In the genomic region with DNA sequence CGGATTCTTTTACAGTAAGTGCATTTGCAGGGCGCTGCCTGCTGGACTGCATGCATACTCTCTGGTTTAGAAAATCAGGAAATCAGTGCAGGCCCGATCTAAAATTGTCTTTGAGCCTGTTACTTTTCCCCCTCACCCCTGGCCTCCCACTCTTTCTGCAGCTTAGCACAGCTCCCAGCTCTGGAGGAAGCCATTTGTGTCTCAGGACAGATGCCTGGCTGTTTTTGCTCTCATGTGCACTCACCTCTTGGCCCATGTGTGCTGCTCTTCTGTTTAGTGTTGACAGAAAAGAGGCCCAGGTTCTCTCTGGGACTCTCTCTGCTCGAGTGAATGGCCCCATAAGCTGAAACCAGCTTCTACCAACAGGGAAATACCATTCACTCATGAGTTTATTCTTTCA, we compare ENCODE assay signal across 13 mouse cellular contexts. TPM values are rescaled to one million over a fixed set of nuclear protein-coding genes. Genes with fewer than 3 reads are reported as not detected.
A peak's percentile ranks its signal among the peaks of the same experiment; 100 is the strongest.
DNase-seq lines count a peak whose midpoint lies in the region; ATAC-seq lines count a peak whose summit lies in the region.
"Had no signal": no experiment of that assay in that cellular context is flagged by ENCODE, and none has a peak within 500 bp of the region (broad histone marks: within the 10 kb centered on the region; RNA-seq: fewer than 3 reads in every experiment).

No protein-coding gene starts in this region.

- H3K9me3 ChIP-seq in heart, embryonic 15.5 days (replicated peaks) = no peaks in the 10 kb centered on the region
- no peaks in the 10 kb centered on the region for H3K9me3 ChIP-seq in embryonic facial prominence, embryonic 10.5 days
- H3K9me3 ChIP-seq in limb, embryonic 11.5 days (ENCODE audit: control insufficient read depth, low read length) = no peaks in the 10 kb centered on the region
- H3K9me3 ChIP-seq: midbrain, embryonic 15.5 days had no signal

- no peak for DNase-seq in heart, adult 11 months
- DNase-seq in NIH3T3 (ENCODE audit: low read depth) = peak; percentile 40
- DNase-seq in embryonic facial prominence, embryonic 10.5 days (ENCODE audit: low spot score) = no peak
- no peak for DNase-seq in limb, embryonic 11.5 days (ENCODE audit: low spot score)
- no peak for DNase-seq in c-Kit-positive CD71-positive TER-119-positive erythroid progenitor cells, embryonic 14.5 days (ENCODE audit: low spot score)
- no peak for DNase-seq in urinary bladder, adult 18-20 months (ENCODE audit: low spot score in 2 of 2)
- DNase-seq: adrenal gland, postnatal 10 days; heart, adult 18-20 months; lung, postnatal 10 days; thymus, postnatal 4 days had no signal

- H3K27me3 ChIP-seq in heart, embryonic 15.5 days = no peaks in the 10 kb centered on the region
- H3K27me3 ChIP-seq in embryonic facial prominence, embryonic 10.5 days (replicated peaks; ENCODE audit: low read depth, poor library complexity, severe bottlenecking) = no peaks in the 10 kb centered on the region
- no peaks in the 10 kb centered on the region for H3K27me3 ChIP-seq in limb, embryonic 11.5 days (ENCODE audit: control insufficient read depth, insufficient read depth, low read length)
- H3K27me3 ChIP-seq: CH12.LX; midbrain, embryonic 15.5 days had no signal

- H3K4me1 ChIP-seq in heart, embryonic 15.5 days (replicated peaks) = peaks cover 14% of the 10 kb centered on the region
- H3K4me1 ChIP-seq in embryonic facial prominence, embryonic 10.5 days = peaks cover 28% of the 10 kb centered on the region
- no peaks in the 10 kb centered on the region for H3K4me1 ChIP-seq in limb, embryonic 11.5 days (ENCODE audit: control insufficient read depth, insufficient read depth, low read length)
- H3K4me1 ChIP-seq: midbrain, embryonic 15.5 days had no signal

- no peak for ATAC-seq in heart, embryonic 15.5 days (replicated peaks; ENCODE audit: insufficient number of reproducible peaks, insufficient read depth, low FRiP score, low read depth)
- ATAC-seq in limb, embryonic 11.5 days (ENCODE audit: insufficient number of reproducible peaks, low FRiP score, low TSS enrichment, low read depth) = peak; percentile 62; the same call in 1 of the 2 replicates
- ATAC-seq: midbrain, embryonic 15.5 days had no signal

- no peak overlapping the region for H3K4me2 ChIP-seq in heart, embryonic 15.5 days
- no peak overlapping the region for H3K4me2 ChIP-seq in limb, embryonic 11.5 days (ENCODE audit: low read depth, severe bottlenecking)
- H3K4me2 ChIP-seq: midbrain, embryonic 15.5 days had no signal

- no peak overlapping the region for H3K9ac ChIP-seq in heart, embryonic 15.5 days
- H3K9ac ChIP-seq in limb, embryonic 11.5 days (ENCODE audit: low read length) = no peak overlapping the region
- H3K9ac ChIP-seq: midbrain, embryonic 15.5 days had no signal

- 31% methylated on average over 4 of the region's 4 CpGs for WGBS in heart, embryonic 15.5 days
- WGBS in embryonic facial prominence, embryonic 10.5 days = 64% methylated on average over 4 of the region's 4 CpGs
- WGBS in limb, embryonic 11.5 days = 53% methylated on average over 4 of the region's 4 CpGs

- no peak overlapping the region for H3K4me3 ChIP-seq in heart, embryonic 15.5 days
- no peak overlapping the region for H3K4me3 ChIP-seq in embryonic facial prominence, embryonic 10.5 days
- H3K4me3 ChIP-seq in limb, embryonic 11.5 days (ENCODE audit: low read depth, low read length) = no peak overlapping the region
- H3K4me3 ChIP-seq: midbrain, embryonic 15.5 days had no signal

- no peaks in the 10 kb centered on the region for H3K36me3 ChIP-seq in heart, embryonic 15.5 days
- no peaks in the 10 kb centered on the region for H3K36me3 ChIP-seq in embryonic facial prominence, embryonic 10.5 days (replicated peaks)
- no peaks in the 10 kb centered on the region for H3K36me3 ChIP-seq in limb, embryonic 11.5 days (ENCODE audit: control insufficient read depth, insufficient read depth, low read length)
- H3K36me3 ChIP-seq: midbrain, embryonic 15.5 days had no signal

- H3K27ac ChIP-seq in heart, embryonic 15.5 days = peak overlapping the region; percentile 26; the same call in 1 of the 2 replicates
- peak overlapping the region; percentile 69 for H3K27ac ChIP-seq in embryonic facial prominence, embryonic 10.5 days (replicated peaks)
- H3K27ac ChIP-seq in limb, embryonic 11.5 days (replicated peaks; ENCODE audit: low read depth, low read length) = peak overlapping the region; percentile 70; the same call in 1 of the 2 replicates
- H3K27ac ChIP-seq: midbrain, embryonic 15.5 days had no signal

RNA-seq across cellular contexts. Expression of gene Nepro, which starts 20.6 kb away (rescaled TPM):
- polyA plus RNA-seq in heart, embryonic 15.5 days (2015; fragmentation: Nextera tagmentation; extraction: Ambion mirVana) = 3.7 and 4.5 TPM in 2 replicates
- 13.4 and 14.1 TPM in 2 replicates for polyA plus RNA-seq in embryonic facial prominence, embryonic 10.5 days (2016; fragmentation: Nextera tagmentation; extraction: Ambion mirVana)
- polyA plus RNA-seq in limb, embryonic 11.5 days (2014; fragmentation: Nextera tagmentation; extraction: Ambion mirVana) = 11.9 and 12.0 TPM in 2 replicates

RNA-seq across cellular contexts. Expression of gene Gtpbp8, which starts 42.7 kb away (rescaled TPM):
- polyA plus RNA-seq in heart, embryonic 15.5 days (2015; fragmentation: Nextera tagmentation; extraction: Ambion mirVana) = 19.1 and 21.3 TPM in 2 replicates
- 24.8 and 26.7 TPM in 2 replicates for polyA plus RNA-seq in embryonic facial prominence, embryonic 10.5 days (2016; fragmentation: Nextera tagmentation; extraction: Ambion mirVana)
- polyA plus RNA-seq in limb, embryonic 11.5 days (2014; fragmentation: Nextera tagmentation; extraction: Ambion mirVana) = 26.4 and 28.7 TPM in 2 replicates
